Mouse (Mus musculus) erythroblast, adult 5-6 weeks (primary cell): ENCODE data around the gene Nln. TPM values are rescaled to one million over a fixed set of nuclear protein-coding genes. Genes with fewer than 3 reads are reported as not detected.

Source experiments
- ATAC-seq: replicated peaks from 2 replicates; pipeline ENCODE4 v1.8.0; 2016; ENCODE audit warnings: moderate number of reproducible peaks, mild to moderate bottlenecking, moderate TSS enrichment, inconsistent platforms; ENCODE audit not compliant: poor library complexity, low FRiP score, severe bottlenecking
- total RNA-seq, 2 experiments: library from RNA; stranded (forward) in 1 of 2; stranded (reverse) in 1 of 2; fragments of 150-400 nt in 1 of 2; fragments of 200-764, 138-1000 nt in 1 of 2; gene quantifications; 2 replicates each; pipeline versions ENCODE4 v1.2.3 to v1.2.4; 2015 to 2017; ENCODE audit warnings: low replicate concordance in 2 of 2

Gene Nln
- total RNA-seq, 2 experiments from 2014 or later: 4.8 to 9.2 TPM

DNA sequence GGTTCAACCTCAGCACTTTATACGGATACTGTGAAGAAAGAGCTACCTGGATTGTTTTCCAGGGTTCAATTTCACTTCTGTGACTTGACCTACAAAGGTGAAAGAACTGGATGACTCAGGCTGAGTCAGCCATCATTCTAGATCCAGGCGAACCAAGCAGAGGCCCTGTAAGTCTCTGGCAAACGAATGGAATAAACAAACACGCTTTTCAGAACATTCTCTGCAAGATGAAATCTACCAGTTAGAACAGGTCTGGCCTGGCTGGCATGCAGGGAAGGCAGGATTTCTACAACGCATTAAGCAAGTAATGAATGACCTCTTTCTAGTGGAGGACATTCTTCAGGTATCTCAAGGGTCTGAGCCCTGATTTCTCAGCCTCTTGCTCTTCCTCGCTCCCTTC, 131.6 kb downstream of the Nln start:
- no peak for ATAC-seq

GRCm38 (mm10) chr13:103976181-103976724, 133.2 kb downstream of the Nln start:
- no peak for ATAC-seq

- ATAC-seq: no peak
Observed at GRCm38 (mm10) chr13:103975101-103975500, 134.3 kb downstream of the Nln start.

DNA sequence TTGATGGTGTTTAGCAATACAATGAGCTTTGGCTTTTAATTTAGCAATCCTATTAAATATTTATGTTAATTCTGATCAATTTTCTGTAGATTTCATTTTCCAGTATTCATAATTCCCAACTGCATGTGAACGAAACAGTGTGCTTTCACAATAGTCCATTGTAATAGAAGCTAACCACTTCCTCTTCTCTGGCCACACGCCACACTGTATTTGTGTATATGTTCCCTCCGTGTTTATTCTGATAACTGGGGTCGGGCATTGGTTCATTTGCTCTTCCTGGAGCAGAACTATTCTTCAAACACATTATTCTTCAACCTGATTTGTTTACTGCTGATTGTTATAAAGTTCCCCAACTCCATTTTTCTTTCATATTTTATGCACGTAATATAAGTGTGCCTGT, 135.4 kb downstream of the Nln start:
- ATAC-seq: no peak

Other genes with a start within 250 kb of the Nln start
- 55.4 and 57.3 TPM in 2 replicates for gene Erbin, start 189.1 kb downstream of the Nln start, total RNA-seq (2015; ENCODE audit: low replicate concordance)
- gene Erbin, start 189.1 kb downstream of the Nln start, total RNA-seq (2017; ENCODE audit: low replicate concordance): 58.1 and 63.9 TPM in 2 replicates
- gene Sgtb, start 127 bp upstream of the Nln start, total RNA-seq (2015; ENCODE audit: low replicate concordance): not detected in 2 replicates
- not detected in 2 replicates for gene Sgtb, start 127 bp upstream of the Nln start, total RNA-seq (2017; ENCODE audit: low replicate concordance)
- gene Trappc13, start 68.9 kb upstream of the Nln start, total RNA-seq (2015; ENCODE audit: low replicate concordance): 14.0 and 14.4 TPM in 2 replicates
- gene Trappc13, start 68.9 kb upstream of the Nln start, total RNA-seq (2017; ENCODE audit: low replicate concordance): 11.8 and 19.0 TPM in 2 replicates
- gene Trim23, start 69.2 kb upstream of the Nln start, total RNA-seq (2015; ENCODE audit: low replicate concordance): 24.6 and 31.1 TPM in 2 replicates
- 59.1 and 82.8 TPM in 2 replicates for gene Trim23, start 69.2 kb upstream of the Nln start, total RNA-seq (2017; ENCODE audit: low replicate concordance)
- 24.2 and 35.9 TPM in 2 replicates for gene Cenpk, start 119.0 kb upstream of the Nln start, total RNA-seq (2015; ENCODE audit: low replicate concordance)
- 60.7 and 72.5 TPM in 2 replicates for gene Cenpk, start 119.0 kb upstream of the Nln start, total RNA-seq (2017; ENCODE audit: low replicate concordance)
- gene Ppwd1, start 119.2 kb upstream of the Nln start, total RNA-seq (2015; ENCODE audit: low replicate concordance): 28.6 and 47.9 TPM in 2 replicates
- gene Ppwd1, start 119.2 kb upstream of the Nln start, total RNA-seq (2017; ENCODE audit: low replicate concordance): 31.4 and 53.5 TPM in 2 replicates
- gene Adamts6, start 178.2 kb upstream of the Nln start, total RNA-seq (2015; ENCODE audit: low replicate concordance): 0.77 and 1.0 TPM in 2 replicates
- 0.26 and 0.84 TPM in 2 replicates for gene Adamts6, start 178.2 kb upstream of the Nln start, total RNA-seq (2017; ENCODE audit: low replicate concordance)